Mouse (Mus musculus) MEL (cell line): ENCODE data around the gene Stag1. TPM values are rescaled to one million over a fixed set of nuclear protein-coding genes. Genes with fewer than 3 reads are reported as not detected.

Experiments used
- DNase-seq: peaks from one replicate; pipeline ENCODE4 v3.0.0; 2011; ENCODE audit warnings: low read depth, low spot score
- H3K27ac ChIP-seq: 2 replicates; pipeline ENCODE4 v1.5.1; 2012; ENCODE audit warnings: low read depth, mild to moderate bottlenecking, control low read depth, low read length, moderate library complexity; ENCODE audit not compliant: control insufficient read depth
- H3K27me3 ChIP-seq, 2 experiments: fragments of 150-350 bp in 1 of 2; sonication (generic) in 1 of 2; 2 replicates each; pipeline ENCODE4 v1.6.1; 2012; ENCODE audit warnings: low read length in 2 of 2, mild to moderate bottlenecking in 2 of 2, improper control_type of control experiment in 1 of 2, moderate library complexity in 1 of 2; ENCODE audit not compliant: insufficient read depth in 2 of 2, control insufficient read depth in 1 of 2
- H3K36me3 ChIP-seq, 2 experiments: 2 replicates each; pipeline ENCODE4 v1.6.1; 2012 to 2014; ENCODE audit warnings: low read length in 2 of 2, improper control_type of control experiment in 1 of 2, inconsistent platforms in 1 of 2, mild to moderate bottlenecking in 1 of 2; ENCODE audit not compliant: insufficient read depth in 2 of 2, control insufficient read depth in 1 of 2
- H3K4me1 ChIP-seq, 2 experiments: fragments of 150-350 bp in 1 of 2; sonication (generic) in 1 of 2; 2 replicates each; pipeline ENCODE4 v1.6.1; 2012; ENCODE audit warnings: low read length in 2 of 2, improper control_type of control experiment in 1 of 2, mild to moderate bottlenecking in 1 of 2; ENCODE audit not compliant: insufficient read depth in 2 of 2, control insufficient read depth in 1 of 2
- H3K4me3 ChIP-seq, 2 experiments: fragments of 150-350 bp in 1 of 2; sonication (generic) in 1 of 2; 2 replicates each; pipeline ENCODE4 v1.5.1; 2012; ENCODE audit warnings: low read depth in 2 of 2, low read length in 2 of 2, mild to moderate bottlenecking in 2 of 2, moderate library complexity in 2 of 2, control low read depth in 1 of 2, improper control_type of control experiment in 1 of 2; ENCODE audit not compliant: control insufficient read depth in 1 of 2, insufficient read depth in 1 of 2
- H3K79me2 ChIP-seq: 2 replicates; pipeline ENCODE4 v1.6.1; 2012; ENCODE audit warnings: mild to moderate bottlenecking, low read length, moderate library complexity; ENCODE audit not compliant: control insufficient read depth, poor library complexity, insufficient read depth
- H3K9ac ChIP-seq: 2 replicates; pipeline ENCODE4 v1.6.1; 2012; ENCODE audit warnings: low read depth, mild to moderate bottlenecking, control low read depth, low read length, moderate library complexity; ENCODE audit not compliant: control insufficient read depth, poor library complexity, severe bottlenecking
- H3K9me3 ChIP-seq: fragments of 150-350 bp; sonication (generic); replicated peaks from 2 replicates; pipeline ENCODE4 v1.6.1; 2012; ENCODE audit warnings: mild to moderate bottlenecking, low read length, improper control_type of control experiment, moderate library complexity; ENCODE audit not compliant: insufficient read depth
- BHLHE40 ChIP-seq: IDR thresholded peaks from 2 replicates; pipeline ENCODE4 v1.6.1; 2012; ENCODE audit warnings: low read depth, mild to moderate bottlenecking, inconsistent platforms, low read length, improper control_type of control experiment, borderline replicate concordance
- CHD2 ChIP-seq: IDR thresholded peaks from 2 replicates; pipeline ENCODE4 v1.6.1; 2011; ENCODE audit warnings: low read length, improper control_type of control experiment
- CTCF ChIP-seq, 3 experiments: IDR thresholded peaks in 2 of 3; conservative IDR thresholded peaks in 1 of 3; 2 replicates each; pipeline ENCODE4 v1.5.1; 2011 to 2012; ENCODE audit warnings: low read length in 3 of 3, low read depth in 2 of 3, mild to moderate bottlenecking in 2 of 3, improper control_type of control experiment in 1 of 3, inconsistent platforms in 1 of 3, mixed read lengths in 1 of 3, moderate library complexity in 1 of 3; ENCODE audit not compliant: control insufficient read depth in 1 of 3, insufficient read depth in 1 of 3, poor library complexity in 1 of 3, severe bottlenecking in 1 of 3
- E2F4 ChIP-seq: IDR thresholded peaks from 2 replicates; pipeline ENCODE4 v1.6.1; 2011; ENCODE audit warnings: low read depth, low read length, improper control_type of control experiment, borderline replicate concordance
- ELF1 ChIP-seq: IDR thresholded peaks from 2 replicates; pipeline ENCODE4 v1.6.1; 2014; ENCODE audit warnings: low read depth, mild to moderate bottlenecking, inconsistent platforms, low read length, improper control_type of control experiment, moderate library complexity
- ETS1 ChIP-seq: IDR thresholded peaks from 2 replicates; pipeline ENCODE4 v1.6.1; 2012; ENCODE audit warnings: low read depth, mild to moderate bottlenecking, inconsistent platforms, low read length, improper control_type of control experiment, moderate library complexity
- GABPA ChIP-seq: IDR thresholded peaks from 2 replicates; pipeline ENCODE4 v1.6.1; 2012; ENCODE audit warnings: low read depth, mild to moderate bottlenecking, inconsistent platforms, low read length, improper control_type of control experiment, moderate library complexity
- GATA1 ChIP-seq: IDR thresholded peaks from 2 replicates; pipeline ENCODE4 v1.6.1; 2011; ENCODE audit warnings: low read depth, low read length, improper control_type of control experiment
- HCFC1 ChIP-seq: IDR thresholded peaks from 2 replicates; pipeline ENCODE4 v1.6.1; 2012; ENCODE audit warnings: low read depth, mild to moderate bottlenecking, inconsistent platforms, low read length, improper control_type of control experiment, moderate library complexity
- JUND ChIP-seq: IDR thresholded peaks from 2 replicates; pipeline ENCODE4 v1.6.1; 2011; ENCODE audit warnings: low read depth, mild to moderate bottlenecking, improper control_type of control experiment, low read length
- KAT2A ChIP-seq: conservative IDR thresholded peaks from 2 replicates; pipeline ENCODE4 v1.6.1; 2012; ENCODE audit warnings: low read depth, low read length, improper control_type of control experiment, inconsistent platforms
- MXI1 ChIP-seq: IDR thresholded peaks from 2 replicates; pipeline ENCODE4 v1.6.1; 2011; ENCODE audit warnings: mild to moderate bottlenecking, low read depth, low read length, improper control_type of control experiment
- MYB ChIP-seq: IDR thresholded peaks from 2 replicates; pipeline ENCODE4 v1.6.1; 2011; ENCODE audit warnings: mild to moderate bottlenecking, low read depth, low read length, improper control_type of control experiment
- NELFE ChIP-seq: IDR thresholded peaks from 2 replicates; pipeline ENCODE4 v1.6.1; 2011; ENCODE audit warnings: low read depth, low read length, improper control_type of control experiment
- NRF1 ChIP-seq: IDR thresholded peaks from 2 replicates; pipeline ENCODE4 v1.6.1; 2014; ENCODE audit warnings: low read depth, mild to moderate bottlenecking, inconsistent platforms, low read length, improper control_type of control experiment, moderate library complexity; ENCODE audit not compliant: poor library complexity, insufficient read depth, severe bottlenecking
- POLR2A ChIP-seq, 2 experiments: IDR thresholded peaks; 2 replicates each; pipeline ENCODE4 v1.6.1; 2011 to 2012; ENCODE audit warnings: low read length in 2 of 2, mild to moderate bottlenecking in 2 of 2, control low read depth in 1 of 2, improper control_type of control experiment in 1 of 2, low read depth in 1 of 2, moderate library complexity in 1 of 2; ENCODE audit not compliant: control insufficient read depth in 1 of 2, insufficient read depth in 1 of 2, poor library complexity in 1 of 2
- RCOR1 ChIP-seq: IDR thresholded peaks from 2 replicates; pipeline ENCODE4 v1.6.1; 2012; ENCODE audit warnings: low read depth, mild to moderate bottlenecking, inconsistent platforms, low read length, improper control_type of control experiment
- SMC3 ChIP-seq: IDR thresholded peaks from 2 replicates; pipeline ENCODE4 v1.6.1; 2011; ENCODE audit warnings: low read depth, low read length, improper control_type of control experiment
- TBP ChIP-seq: IDR thresholded peaks from 2 replicates; pipeline ENCODE4 v1.8.0; 2011; ENCODE audit warnings: low read depth, low read length, improper control_type of control experiment
- TCF12 ChIP-seq: IDR thresholded peaks from 2 replicates; pipeline ENCODE4 v1.6.1; 2014; ENCODE audit warnings: low read depth, mild to moderate bottlenecking, inconsistent platforms, low read length, improper control_type of control experiment, moderate library complexity
- UBTF ChIP-seq: IDR thresholded peaks from 2 replicates; pipeline ENCODE4 v1.6.1; 2012; ENCODE audit warnings: low read depth, mild to moderate bottlenecking, inconsistent platforms, low read length, improper control_type of control experiment, moderate library complexity, borderline replicate concordance; ENCODE audit not compliant: insufficient read depth
- USF1 ChIP-seq: IDR thresholded peaks from 2 replicates; pipeline ENCODE4 v1.6.1; 2014; ENCODE audit warnings: low read depth, mild to moderate bottlenecking, inconsistent platforms, low read length, improper control_type of control experiment, moderate library complexity
- USF2 ChIP-seq, 2 experiments: IDR thresholded peaks; 2 replicates each; pipeline ENCODE4 v1.6.1; 2011 to 2012; ENCODE audit warnings: improper control_type of control experiment in 2 of 2, low read length in 2 of 2, borderline replicate concordance in 1 of 2, inconsistent platforms in 1 of 2, low read depth in 1 of 2, mild to moderate bottlenecking in 1 of 2; ENCODE audit not compliant: insufficient read depth in 1 of 2
- ZC3H11A ChIP-seq: IDR thresholded peaks from 2 replicates; pipeline ENCODE4 v1.6.1; 2012; ENCODE audit warnings: low read depth, mild to moderate bottlenecking, inconsistent platforms, low read length, improper control_type of control experiment
- ZKSCAN1 ChIP-seq: IDR thresholded peaks from 2 replicates; pipeline ENCODE4 v1.6.1; 2012; ENCODE audit warnings: low read depth, mild to moderate bottlenecking, inconsistent platforms, low read length, improper control_type of control experiment, moderate library complexity
- ZNF384 ChIP-seq: IDR thresholded peaks from 2 replicates; pipeline ENCODE4 v1.6.1; 2012; ENCODE audit warnings: low read depth, mild to moderate bottlenecking, inconsistent platforms, low read length, improper control_type of control experiment
- polyA plus RNA-seq, 2 experiments: library from polyadenylated mRNA; stranded (reverse) in 1 of 2; unstranded in 1 of 2; fragments of >175 nt in 1 of 2; fragments of >200 nt in 1 of 2; gene quantifications; 2 replicates each; pipeline versions ENCODE4 v1.2.1 to v1.2.4; 2012; ENCODE audit warnings: low replicate concordance in 2 of 2, low read depth in 1 of 2; ENCODE audit not compliant: insufficient read length in 2 of 2, insufficient read depth in 1 of 2, missing spikeins in 1 of 2
- total RNA-seq: library from RNA; depleted of rRNA; stranded (reverse); fragments of 300-350 nt; gene quantifications from 2 replicates; pipeline ENCODE4 v1.2.3, GENCODE M21; 2012

Gene Stag1
- total and polyA plus RNA-seq, 3 experiments: 30.1 to 41.7 TPM; not detected in 1

DNA sequence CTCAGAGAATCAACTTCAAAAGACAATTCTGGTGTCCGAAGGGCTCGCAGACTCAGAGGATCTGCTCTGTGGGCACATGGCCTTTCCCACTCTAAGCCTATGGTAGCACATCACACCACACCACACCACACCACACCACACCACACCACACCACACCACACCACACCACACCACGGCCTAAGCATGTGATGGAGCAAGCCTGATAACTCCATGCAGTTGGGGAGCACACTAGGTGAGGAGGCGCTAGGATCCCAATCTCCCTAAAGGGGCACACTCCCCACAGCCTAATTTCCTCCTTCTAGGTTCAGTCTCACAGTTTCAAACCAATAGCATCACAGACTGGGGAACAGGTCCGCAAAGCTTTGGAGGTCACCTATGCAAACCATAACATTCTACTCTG lies 381.1 kb downstream of the Stag1 start:
- H3K27ac ChIP-seq: no peak overlapping the region
- no peaks in the 10 kb centered on the region for H3K4me1 ChIP-seq
- H3K9ac ChIP-seq: no peak overlapping the region
- H3K79me2 ChIP-seq: no peaks in the 10 kb centered on the region
- no peaks in the 10 kb centered on the region for H3K9me3 ChIP-seq
- no peak overlapping the region for H3K4me3 ChIP-seq
- no peak for DNase-seq
- H3K36me3 ChIP-seq: no peaks in the 10 kb centered on the region
- no peak for TF ChIP-seq SMC3
- TF ChIP-seq GATA1: no peak
- no peak for TF ChIP-seq CHD2
- no peak for TF ChIP-seq BHLHE40
- no peak for TF ChIP-seq ELF1
- TF ChIP-seq NELFE: no peak
- TF ChIP-seq JUND: no peak
- no peak for TF ChIP-seq ZKSCAN1
- TF ChIP-seq MXI1: no peak
- TF ChIP-seq ETS1: no peak
- no peak for TF ChIP-seq ZNF384
- TF ChIP-seq UBTF: no peak
- no peak for TF ChIP-seq KAT2A
- no peak for TF ChIP-seq GABPA
- no peak for TF ChIP-seq CTCF (IDR thresholded peaks at IDR 0.05 in 2 of 3, conservative IDR thresholded peaks at IDR 0.05 in 1 of 3; ENCODE audit: control insufficient read depth in 1 of 3, insufficient read depth in 1 of 3, low read depth in 2 of 3, low read length in 3 of 3, poor library complexity in 1 of 3, severe bottlenecking in 1 of 3)
- H3K27me3 ChIP-seq: no peaks in the 10 kb centered on the region

DNA sequence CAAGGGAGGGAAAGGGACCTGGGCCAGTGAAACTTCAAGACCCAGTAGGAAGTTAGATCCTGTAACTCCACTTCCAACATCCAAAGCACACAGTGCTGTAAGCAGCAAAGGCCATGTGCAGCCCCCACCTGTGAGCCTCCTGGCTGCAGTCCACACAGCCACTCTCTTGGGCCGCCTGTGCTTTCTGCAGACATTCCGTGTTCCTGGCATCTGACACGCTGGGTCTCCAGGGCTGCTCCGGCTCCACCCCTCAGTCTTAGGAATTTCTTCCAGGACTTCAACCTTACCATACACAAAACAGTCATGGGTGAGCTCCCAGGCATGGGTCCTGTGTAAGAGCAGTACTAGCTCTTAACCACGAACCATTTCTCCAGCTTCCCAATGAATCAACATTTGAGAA lies 381.7 kb downstream of the Stag1 start:
- DNase-seq: no peak
- Histone ChIP-seq H3K79me2 (no peaks in the 10 kb centered on the region), H3K4me1 (no peaks in the 10 kb centered on the region), H3K27ac (no peak overlapping the region), H3K36me3 (no peaks in the 10 kb centered on the region), H3K9ac (no peak overlapping the region), H3K27me3 (no peaks in the 10 kb centered on the region), H3K9me3 (no peaks in the 10 kb centered on the region), H3K4me3 (no peak overlapping the region)
- TF ChIP-seq CHD2 (no peak), USF1 (no peak), POLR2A (IDR thresholded peaks at IDR 0.05; ENCODE audit: control insufficient read depth in 1 of 2, insufficient read depth in 1 of 2, low read depth in 1 of 2, low read length in 2 of 2, poor library complexity in 1 of 2) (no peak), NELFE (no peak), TCF12 (no peak), HCFC1 (no peak), USF2 (IDR thresholded peaks at IDR 0.05; ENCODE audit: borderline replicate concordance in 1 of 2, insufficient read depth in 1 of 2, low read depth in 1 of 2, low read length in 2 of 2) (no peak), JUND (no peak), ZC3H11A (no peak), GABPA (no peak), ELF1 (no peak), TBP (no peak), E2F4 (no peak), ZNF384 (no peak), RCOR1 (no peak), MYB (no peak), NRF1 (no peak)
